Mouse (Mus musculus) thymus, adult 2 months (tissue): ENCODE results near the gene Kcnk16. TPM values are rescaled to one million over a fixed set of nuclear protein-coding genes. Genes with fewer than 3 reads are reported as not detected.

ENCODE experiments used
- DNase-seq: peaks from one replicate; pipeline ENCODE4 v3.0.0; 2021
- H3K27ac ChIP-seq: fragments of 200-500 bp; 2 replicates; pipeline ENCODE4 v1.5.1; 2012; ENCODE audit warnings: low read length, control low read depth; ENCODE audit not compliant: control insufficient read depth, insufficient read depth
- H3K27me3 ChIP-seq: fragments of 200-500 bp; 2 replicates; pipeline ENCODE4 v1.6.1; 2012; ENCODE audit warnings: mild to moderate bottlenecking, low read length, moderate library complexity, mixed read lengths; ENCODE audit not compliant: control insufficient read depth, insufficient read depth
- H3K36me3 ChIP-seq: fragments of 200-500 bp; 2 replicates; pipeline ENCODE4 v1.6.1; 2012; ENCODE audit warnings: mild to moderate bottlenecking, low read length, moderate library complexity; ENCODE audit not compliant: control insufficient read depth, insufficient read depth
- H3K4me1 ChIP-seq: fragments of 200-500 bp; replicated peaks from 2 replicates; pipeline ENCODE4 v1.6.1; 2012; ENCODE audit warnings: low read length; ENCODE audit not compliant: control insufficient read depth, insufficient read depth
- H3K4me3 ChIP-seq: fragments of 200-500 bp; 2 replicates; pipeline ENCODE4 v1.5.1; 2012; ENCODE audit warnings: mild to moderate bottlenecking, low read length, control low read depth, moderate library complexity; ENCODE audit not compliant: control insufficient read depth, insufficient read depth
- CTCF ChIP-seq: fragments of 200-500 bp; IDR thresholded peaks from 2 replicates; pipeline ENCODE4 v1.5.1; 2012; ENCODE audit warnings: mild to moderate bottlenecking, control low read depth, low read length, moderate library complexity, borderline replicate concordance; ENCODE audit not compliant: control insufficient read depth, poor library complexity, insufficient read depth; ENCODE audit errors: extremely low read depth
- POLR2A ChIP-seq: fragments of 200-500 bp; IDR thresholded peaks from 2 replicates; pipeline ENCODE4 v1.6.1; 2012; ENCODE audit warnings: mild to moderate bottlenecking, low read length, control low read depth, moderate library complexity; ENCODE audit not compliant: control insufficient read depth, poor library complexity, insufficient read depth; ENCODE audit errors: extremely low read depth
- WGBS: fragments of 180-500 bp; shearing (Covaris S2); methylation state at CpG from one replicate; pipeline ENCODE4 v1.1.7; 2018; 5-methylcytosine and 5-hydroxymethylcytosine counted together
- polyA plus RNA-seq: library from polyadenylated mRNA; depleted of rRNA; stranded (reverse); fragments of >200 nt; gene quantifications from 2 replicates; pipeline ENCODE4 v1.2.3, GENCODE M21; 2012

The Kcnk16 gene
- polyA plus RNA-seq, 1 experiment: 0.43 TPM

- Histone ChIP-seq H3K36me3 (no peaks in the 10 kb centered on the region), H3K4me1 (no peaks in the 10 kb centered on the region), H3K4me3 (no peak overlapping the region), H3K27ac (no peak overlapping the region), H3K27me3 (no peaks in the 10 kb centered on the region)
- TF ChIP-seq CTCF (no peak), POLR2A (no peak)
- WGBS: 97% methylated on average over 5 of the region's 5 CpGs
- DNase-seq: no peak
Observed at GRCm38 (mm10) chr14:20245861-20246260, 23.1 kb downstream of the Kcnk16 start.

DNA sequence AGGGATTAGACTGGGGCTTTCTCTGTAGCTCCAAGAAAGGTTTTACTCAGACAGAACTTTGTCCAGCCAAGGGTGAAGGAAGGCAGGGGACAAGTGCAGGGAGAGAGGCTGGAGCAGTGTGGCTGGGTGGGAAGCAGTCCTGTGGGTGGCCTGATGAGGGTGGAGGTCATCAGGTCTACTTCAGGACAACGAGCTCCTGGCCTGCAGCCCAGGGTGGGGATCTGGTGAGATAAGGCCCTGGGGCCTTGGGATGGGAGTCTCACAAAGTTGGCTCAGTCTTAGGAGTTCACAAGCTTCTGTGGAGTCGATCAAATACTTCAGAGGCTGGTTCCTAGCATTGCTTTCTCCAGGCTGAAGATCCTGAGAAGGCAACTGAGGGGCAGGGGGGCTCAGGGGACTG, 23.7 kb downstream of the Kcnk16 start:
- Histone ChIP-seq H3K27me3 (no peaks in the 10 kb centered on the region), H3K4me1 (no peaks in the 10 kb centered on the region), H3K4me3 (no peak overlapping the region), H3K36me3 (no peaks in the 10 kb centered on the region), H3K27ac (no peak overlapping the region)
- TF ChIP-seq POLR2A (no peak), CTCF (no peak)
- no peak for DNase-seq
- 84% methylated on average over 2 of the region's 2 CpGs for WGBS

GRCm38 (mm10) chr14:20243158-20243557, 25.8 kb downstream of the Kcnk16 start:
- WGBS: 89% methylated on average over 3 of the region's 3 CpGs
- H3K4me1 ChIP-seq: no peaks in the 10 kb centered on the region

GRCm38 (mm10) chr14:20242454-20242853, 26.5 kb downstream of the Kcnk16 start:
- Histone ChIP-seq H3K36me3 (no peaks in the 10 kb centered on the region), H3K4me3 (no peak overlapping the region), H3K27ac (no peak overlapping the region), H3K4me1 (no peaks in the 10 kb centered on the region), H3K27me3 (no peaks in the 10 kb centered on the region)
- 90% methylated on average over 8 of the region's 8 CpGs for WGBS
- no peak for DNase-seq
- TF ChIP-seq POLR2A: no peak
- TF ChIP-seq CTCF: no peak

More at GRCm38 (mm10) chr14:20243158-20243557, 25.8 kb downstream of the Kcnk16 start:
- no peak for TF ChIP-seq CTCF
- DNase-seq: no peak
- Histone ChIP-seq H3K36me3 (no peaks in the 10 kb centered on the region), H3K27me3 (no peaks in the 10 kb centered on the region), H3K4me3 (no peak overlapping the region), H3K27ac (no peak overlapping the region)

GRCm38 (mm10) chr14:20234403-20234802, 34.6 kb downstream of the Kcnk16 start:
- no peak overlapping the region for H3K27ac ChIP-seq
- H3K36me3 ChIP-seq: no peaks in the 10 kb centered on the region
- H3K4me1 ChIP-seq: no peaks in the 10 kb centered on the region
- no peak overlapping the region for H3K4me3 ChIP-seq
- DNase-seq: no peak
- WGBS: 92% methylated on average over 2 of the region's 2 CpGs
- no peaks in the 10 kb centered on the region for H3K27me3 ChIP-seq
- no peak for TF ChIP-seq POLR2A
- no peak for TF ChIP-seq CTCF

DNA sequence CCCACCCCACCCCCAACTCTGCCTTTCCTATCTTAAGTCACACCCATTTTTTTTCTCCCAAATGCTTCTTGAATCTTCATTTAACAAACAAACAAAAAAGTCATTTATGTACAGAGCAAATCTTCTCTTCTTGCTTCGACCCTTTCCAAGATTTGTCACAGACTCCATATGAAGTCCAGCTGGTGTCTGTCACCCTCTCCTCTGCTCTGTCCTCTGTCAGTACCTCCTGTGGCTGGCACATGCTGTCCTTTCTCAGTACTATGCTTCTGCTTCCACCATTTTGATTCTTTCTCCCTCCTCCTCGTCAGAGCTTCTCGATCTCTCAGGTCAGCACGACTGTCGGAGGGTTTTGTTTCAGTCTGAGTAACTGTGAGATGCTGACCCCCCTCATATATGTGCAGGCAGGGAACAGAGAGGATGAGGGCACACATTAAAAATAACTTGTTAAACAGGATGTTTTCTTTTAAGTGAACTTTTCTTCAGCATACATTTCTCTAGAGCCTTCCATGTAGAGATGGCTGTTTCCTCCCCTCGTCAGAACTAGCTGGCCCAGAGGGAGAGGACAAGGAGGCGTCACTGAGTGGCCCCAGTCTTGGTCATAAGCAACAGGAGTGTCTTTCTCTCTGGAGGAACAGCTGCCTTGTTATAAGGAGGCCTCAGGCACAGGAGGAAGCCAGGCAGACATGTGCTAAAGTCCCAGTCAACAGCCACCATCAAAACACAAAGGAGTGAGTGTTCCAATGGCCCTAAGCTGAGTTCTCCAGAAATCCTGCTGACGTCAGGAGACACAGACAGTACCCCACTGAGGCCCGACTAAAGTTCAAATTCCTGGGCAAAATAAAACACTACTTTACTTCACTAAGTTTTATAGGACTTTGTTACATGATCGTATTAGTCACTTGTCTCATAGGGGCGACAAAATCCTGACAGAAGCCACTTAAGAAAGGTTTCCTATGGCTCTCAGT, 35.7 kb downstream of the Kcnk16 start:
- no peak overlapping the region for H3K4me3 ChIP-seq
- no peak overlapping the region for H3K27ac ChIP-seq
- 93% methylated on average over 11 of the region's 11 CpGs for WGBS
- TF ChIP-seq POLR2A: no peak
- TF ChIP-seq CTCF: no peak
- no peak for DNase-seq
- H3K4me1 ChIP-seq: no peaks in the 10 kb centered on the region
- H3K36me3 ChIP-seq: no peaks in the 10 kb centered on the region
- no peaks in the 10 kb centered on the region for H3K27me3 ChIP-seq
